In genomic region chr17:70728719-70729281, GRCm38 (mm10) we compare ENCODE assay signal across 8 mouse cellular contexts.
A peak's percentile ranks its signal among the peaks of the same experiment; 100 is the strongest.
DNase-seq lines count a peak whose midpoint lies in the region; ATAC-seq and TF ChIP-seq lines count a peak whose summit lies in the region.

No protein-coding gene starts in this region.

- H3K79me2 ChIP-seq in liver, adult 2 months (ENCODE audit: control insufficient read depth, insufficient read depth, low read length) = no peaks in the 10 kb centered on the region

- no peaks in the 10 kb centered on the region for H3K4me1 ChIP-seq in liver, adult 2 months (ENCODE audit: control insufficient read depth, insufficient read depth, low read length)
- H3K4me1 ChIP-seq in liver, embryonic 12.5 days = no peaks in the 10 kb centered on the region
- peaks cover 5% of the 10 kb centered on the region; the same call in 1 of the 2 replicates for H3K4me1 ChIP-seq in brown adipose tissue, adult 24 weeks (ENCODE audit: control insufficient read depth, insufficient read depth, insufficient read length, low read length)
- no peaks in the 10 kb centered on the region for H3K4me1 ChIP-seq in midbrain, postnatal 0 days (ENCODE audit: insufficient read depth, low read length)
- H3K4me1 ChIP-seq in midbrain, embryonic 10.5 days = no peaks in the 10 kb centered on the region

- no peaks in the 10 kb centered on the region for H3K36me3 ChIP-seq in liver, adult 2 months (ENCODE audit: control insufficient read depth, insufficient read depth, low read length)
- no peaks in the 10 kb centered on the region for H3K36me3 ChIP-seq in liver, embryonic 12.5 days
- H3K36me3 ChIP-seq in midbrain, postnatal 0 days (ENCODE audit: insufficient read depth, low read length) = no peaks in the 10 kb centered on the region
- H3K36me3 ChIP-seq in midbrain, embryonic 10.5 days = no peaks in the 10 kb centered on the region

- intact Hi-C loops in heart, postnatal 10 days (cut with DNase I) = no loop called here
- intact Hi-C loops in left cerebral cortex, adult 2 months (cut with DNase I) = no loop called here

- no peak overlapping the region for H3K4me3 ChIP-seq in liver, adult 2 months (ENCODE audit: insufficient read depth, low read depth, low read length)
- no peak overlapping the region for H3K4me3 ChIP-seq in liver, embryonic 12.5 days
- H3K4me3 ChIP-seq in brown adipose tissue, adult 24 weeks (ENCODE audit: insufficient read depth, low read depth, low read length) = no peak overlapping the region
- H3K4me3 ChIP-seq in left cerebral cortex, adult 2 months = no peak overlapping the region
- H3K4me3 ChIP-seq in midbrain, postnatal 0 days (ENCODE audit: low read depth, low read length) = no peak overlapping the region
- H3K4me3 ChIP-seq in midbrain, embryonic 10.5 days = no peak overlapping the region

- H3K27me3 ChIP-seq in liver, adult 2 months (ENCODE audit: control insufficient read depth, insufficient read depth, low read length) = no peaks in the 10 kb centered on the region
- H3K27me3 ChIP-seq in liver, embryonic 12.5 days (replicated peaks) = no peaks in the 10 kb centered on the region
- H3K27me3 ChIP-seq in midbrain, postnatal 0 days (ENCODE audit: insufficient read depth, low read length) = no peaks in the 10 kb centered on the region
- no peaks in the 10 kb centered on the region for H3K27me3 ChIP-seq in midbrain, embryonic 10.5 days (ENCODE audit: low read depth, poor library complexity, severe bottlenecking)

- H3K9ac ChIP-seq in liver, adult 2 months (ENCODE audit: low read depth, low read length) = no peak overlapping the region
- H3K9ac ChIP-seq in liver, embryonic 12.5 days = no peak overlapping the region
- H3K9ac ChIP-seq in midbrain, postnatal 0 days (replicated peaks; ENCODE audit: low read length, poor library complexity, severe bottlenecking) = no peak overlapping the region

- TF ChIP-seq CTCF in liver, adult 2 months (IDR thresholded peaks at IDR 0.05; ENCODE audit: low read depth, low read length) = no peak
- TF ChIP-seq CTCF in left cerebral cortex, adult 2 months (IDR thresholded peaks at IDR 0.05) = no peak
- no peak for TF ChIP-seq CTCF in midbrain, postnatal 0 days (IDR thresholded peaks at IDR 0.05)

- no peak for ATAC-seq in liver, embryonic 12.5 days
- ATAC-seq in midbrain, postnatal 0 days (ENCODE audit: low FRiP score) = no peak

- no peak overlapping the region; the same call in 1 of the 2 replicates for H3K27ac ChIP-seq in liver, adult 2 months (replicated peaks; ENCODE audit: insufficient read depth, low read depth, low read length)
- no peak overlapping the region for H3K27ac ChIP-seq in liver, embryonic 12.5 days
- H3K27ac ChIP-seq in brown adipose tissue, adult 24 weeks (replicated peaks; ENCODE audit: low read depth, low read length) = peak overlapping the region; percentile 74
- H3K27ac ChIP-seq in left cerebral cortex, adult 2 months = peak overlapping the region; percentile 63; the same call in 1 of the 2 replicates
- no peak overlapping the region for H3K27ac ChIP-seq in midbrain, postnatal 0 days (ENCODE audit: low read depth, low read length)
- no peak overlapping the region for H3K27ac ChIP-seq in midbrain, embryonic 10.5 days (replicated peaks)

- no peak overlapping the region for H3K4me2 ChIP-seq in liver, embryonic 12.5 days
- H3K4me2 ChIP-seq in midbrain, postnatal 0 days (ENCODE audit: low read depth, low read length, poor library complexity, severe bottlenecking) = no peak overlapping the region

- WGBS in liver, adult 2 months = 64% methylated on average over 5 of the region's 5 CpGs
- 55% methylated on average over 5 of the region's 5 CpGs for WGBS in liver, embryonic 12.5 days (ENCODE audit: insufficient replicate concordance)
- 88% methylated on average over 5 of the region's 5 CpGs for WGBS in midbrain, postnatal 0 days
- whole genome bisulfite sequencing in midbrain, embryonic 10.5 days = 93% methylated on average over 5 of the region's 5 CpGs

- no peaks in the 10 kb centered on the region for H3K9me3 ChIP-seq in liver, embryonic 12.5 days (replicated peaks)
- H3K9me3 ChIP-seq in midbrain, postnatal 0 days (ENCODE audit: low read length) = no peaks in the 10 kb centered on the region
- no peaks in the 10 kb centered on the region for H3K9me3 ChIP-seq in midbrain, embryonic 10.5 days (replicated peaks)

- no peak for TF ChIP-seq POLR2A in liver, adult 2 months (IDR thresholded peaks at IDR 0.05; ENCODE audit: extremely low read depth, insufficient read depth, low read length)

- peak; percentile 36 for DNase-seq in liver, adult 2 months (ENCODE audit: extremely low read depth, low read depth, low spot score)
- peak; percentile 83 to 88 for DNase-seq in heart, postnatal 10 days
- peak; percentile 50 to 68 for DNase-seq in left cerebral cortex, adult 2 months (ENCODE audit: extremely low spot score in 1 of 2, low spot score in 2 of 2)
- peak; percentile 73 for DNase-seq in ovary, postnatal 36 days (ENCODE audit: low spot score)
- no peak for DNase-seq in midbrain, postnatal 0 days (ENCODE audit: low spot score)
- DNase-seq in midbrain, embryonic 10.5 days (ENCODE audit: low spot score) = no peak

Comparison
In these comparisons a context has a peak if more than half of its experiments do, and no peak if none do; other contexts are left out.
1. DNase-seq: peak in liver, adult 2 months (single experiment), heart, postnatal 10 days (2 of 2), left cerebral cortex, adult 2 months (2 of 2) and ovary, postnatal 36 days (single experiment); none in midbrain, postnatal 0 days (single experiment) and midbrain, embryonic 10.5 days (single experiment).
2. H3K27ac ChIP-seq: peak in brown adipose tissue, adult 24 weeks (single experiment) and left cerebral cortex, adult 2 months (single experiment); none in liver, adult 2 months (single experiment), liver, embryonic 12.5 days (single experiment), midbrain, postnatal 0 days (single experiment) and midbrain, embryonic 10.5 days (single experiment).